Mouse (Mus musculus): ENCODE measurements around the gene Dlg2.

Dlg2 gene

DNA sequence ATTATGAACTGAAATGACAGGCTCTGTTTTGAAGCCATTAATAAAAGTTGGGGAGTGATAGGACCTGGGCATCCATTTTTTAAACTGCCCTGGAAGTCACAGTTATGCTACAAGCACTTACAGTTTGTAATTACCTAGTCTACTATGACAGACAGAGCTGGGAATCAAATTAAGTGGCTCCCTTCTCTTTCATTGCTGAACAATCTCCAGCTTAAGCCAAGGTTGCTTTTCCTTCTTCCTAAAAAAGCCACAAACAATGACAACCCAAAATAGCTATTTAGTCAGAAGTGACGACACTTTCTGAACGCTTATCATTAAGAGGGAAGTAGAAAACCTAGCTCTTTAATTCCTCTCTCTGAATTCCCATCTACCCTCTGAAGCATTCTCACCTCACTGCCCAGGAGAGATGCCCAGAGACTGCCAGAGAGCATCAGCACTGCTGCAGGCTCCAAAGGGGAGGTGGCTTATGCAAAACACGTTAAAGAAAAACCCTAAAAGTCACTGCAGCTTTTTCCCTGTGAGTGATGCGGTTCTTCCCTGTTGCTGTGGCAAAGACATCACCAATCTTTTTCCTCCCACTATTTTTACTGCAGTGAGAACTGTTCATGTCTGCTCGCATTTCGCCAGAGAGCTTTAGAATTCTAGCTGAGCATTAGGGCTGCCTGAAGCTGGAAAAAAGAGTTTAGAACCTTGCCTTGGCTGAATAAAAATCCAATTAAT is 612.9 kb downstream of the Dlg2 start:
- peak; percentile 30 for DNase-seq (ENCODE audit: low read depth, low spot score)

DNA sequence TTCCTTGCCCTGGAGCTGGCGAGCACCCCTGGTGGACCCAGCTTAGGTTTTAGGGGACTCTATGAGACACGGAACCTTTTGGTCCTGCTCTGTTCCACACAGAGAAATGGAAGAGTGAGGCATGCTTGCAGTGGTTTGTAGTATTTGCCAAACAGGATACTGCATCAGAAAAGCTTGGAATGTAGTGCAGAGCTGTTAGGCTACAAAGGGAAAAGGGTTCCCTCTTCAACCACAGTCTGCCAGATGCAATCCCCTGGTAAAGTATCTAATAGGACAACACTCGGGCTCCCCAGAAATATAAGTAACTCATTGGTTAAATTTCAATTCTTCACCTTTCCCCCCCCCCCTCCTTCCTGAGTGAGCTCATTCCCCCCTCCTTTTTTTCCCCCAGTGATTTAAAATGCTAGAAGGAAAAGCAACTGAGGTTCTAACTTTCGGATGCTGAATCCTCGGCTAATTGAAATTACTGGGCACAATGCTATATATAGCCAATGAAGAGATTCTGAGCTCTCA is 613.9 kb downstream of the Dlg2 start:
- no peak for DNase-seq (ENCODE audit: low read depth, low spot score)

DNA sequence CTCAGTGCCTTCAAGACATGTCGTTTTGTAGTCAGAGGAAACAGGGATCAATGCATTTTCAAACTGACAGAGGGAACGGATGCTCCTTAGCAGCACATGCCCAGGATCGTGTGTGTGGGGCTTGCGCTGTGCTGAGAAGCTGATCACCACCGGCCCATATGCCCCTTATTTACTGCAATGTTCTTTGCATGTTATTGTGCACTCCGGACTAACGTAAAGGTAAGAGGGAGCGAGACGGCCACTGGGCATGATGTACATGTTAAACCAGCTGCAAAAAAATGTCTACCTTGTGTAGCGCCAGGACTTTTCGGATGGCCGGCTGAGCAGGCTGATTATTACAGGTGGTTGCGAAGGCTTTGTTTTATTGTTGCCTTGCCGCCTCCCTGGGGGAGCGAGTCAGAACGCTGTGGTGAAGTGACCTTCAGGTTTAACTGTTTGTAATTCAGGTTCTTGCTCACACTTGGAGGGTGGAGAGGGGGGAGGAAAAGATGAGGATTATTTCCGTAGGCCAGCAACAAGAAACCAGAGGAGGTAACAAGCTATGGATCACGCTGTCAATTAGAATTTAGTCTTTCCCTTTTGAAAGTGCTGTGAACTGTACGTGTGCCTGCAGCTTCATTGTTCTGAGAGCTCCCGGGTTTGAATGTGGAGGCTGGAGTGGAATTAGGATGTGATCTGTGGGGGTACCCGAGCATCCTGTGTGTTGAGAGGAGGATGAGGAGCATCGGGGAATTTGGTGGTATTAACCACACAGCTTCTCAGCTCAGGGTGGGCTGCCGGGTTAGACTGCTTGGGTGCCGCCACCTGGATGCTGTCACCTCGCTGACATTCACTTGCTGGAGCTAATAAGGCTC is 614.6 kb downstream of the Dlg2 start:
- no peak for DNase-seq (ENCODE audit: low read depth, low spot score)

DNA sequence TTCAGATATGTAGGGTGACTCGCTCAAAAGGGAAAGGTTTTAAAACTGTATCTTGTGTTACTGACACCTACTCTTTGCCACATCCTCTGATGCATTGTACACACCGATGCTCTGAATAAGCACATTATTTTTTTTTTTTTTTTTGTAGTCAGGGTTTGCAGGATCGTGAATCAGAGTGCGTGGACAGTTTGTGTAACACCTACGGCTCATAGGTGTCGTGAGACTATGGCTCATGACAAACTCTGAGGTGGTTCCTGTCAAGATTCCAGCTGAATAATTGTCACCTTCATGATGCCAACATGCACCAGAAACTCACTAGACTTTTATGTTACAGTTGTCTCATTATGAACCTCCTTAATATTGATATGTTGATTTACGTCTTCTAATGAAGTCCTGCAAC is 620.0 kb downstream of the Dlg2 start:
- no peak for DNase-seq (ENCODE audit: low read depth, low spot score)

DNA sequence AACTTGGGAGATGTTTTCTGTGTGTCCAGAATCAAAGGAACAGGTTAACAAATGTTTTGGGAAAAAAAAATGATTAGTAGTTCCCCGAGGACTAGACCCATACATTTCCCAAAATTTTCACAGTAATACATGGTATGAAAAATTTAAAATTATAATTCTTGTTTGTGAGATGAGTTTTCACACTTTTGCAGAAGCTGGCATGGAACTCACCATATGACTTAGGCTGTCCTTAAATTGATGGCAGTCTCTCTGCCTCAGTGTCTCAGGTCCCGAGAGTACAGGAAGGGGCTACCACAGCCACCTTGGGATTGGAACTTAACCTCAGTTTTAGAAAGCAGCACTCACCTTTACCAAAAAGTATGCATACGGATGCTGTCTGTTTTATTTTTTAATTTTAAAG is 622.0 kb downstream of the Dlg2 start:
- no peak for DNase-seq (ENCODE audit: low read depth, low spot score)

DNA sequence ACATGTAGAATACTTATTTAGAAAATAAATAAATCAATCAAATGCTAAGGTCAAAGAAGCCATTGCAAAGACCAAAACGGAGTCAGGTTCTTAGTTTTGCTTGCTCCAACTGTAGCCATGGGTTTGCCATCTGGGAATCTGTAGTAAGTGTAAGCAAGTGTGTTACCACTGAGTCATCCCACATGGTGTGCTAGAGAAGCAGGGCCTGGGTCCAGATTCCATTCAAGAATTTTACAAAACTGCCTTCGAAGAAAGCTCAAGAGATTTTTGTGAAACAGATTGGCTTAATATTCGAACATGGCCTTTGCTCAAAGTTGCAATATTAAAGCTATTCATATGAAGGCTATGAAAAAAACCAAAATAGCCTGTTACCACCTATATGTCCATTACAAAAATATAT is 633.1 kb downstream of the Dlg2 start:
- no peak for DNase-seq (ENCODE audit: low read depth, low spot score)

DNA sequence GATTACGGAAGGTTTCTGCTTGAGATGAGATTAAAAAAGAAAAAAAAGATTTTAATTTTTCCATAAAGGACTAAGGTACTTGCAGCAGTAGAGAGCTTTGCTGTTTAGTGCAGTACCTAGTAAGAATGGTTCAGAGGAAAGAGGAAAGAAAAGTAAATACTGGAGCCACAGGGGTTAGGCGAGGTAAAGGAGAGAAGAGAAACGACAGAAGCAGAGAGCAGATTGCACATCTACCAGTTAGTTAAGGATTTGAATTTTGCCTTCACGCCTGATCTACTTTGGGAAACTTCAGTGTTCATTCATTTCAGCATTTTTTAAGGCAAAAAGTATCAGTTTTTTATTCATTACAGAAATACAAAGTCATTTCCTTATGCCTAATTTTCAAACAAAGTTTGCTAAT is 655.7 kb downstream of the Dlg2 start:
- DNase-seq (ENCODE audit: low read depth, low spot score): no peak

DNA sequence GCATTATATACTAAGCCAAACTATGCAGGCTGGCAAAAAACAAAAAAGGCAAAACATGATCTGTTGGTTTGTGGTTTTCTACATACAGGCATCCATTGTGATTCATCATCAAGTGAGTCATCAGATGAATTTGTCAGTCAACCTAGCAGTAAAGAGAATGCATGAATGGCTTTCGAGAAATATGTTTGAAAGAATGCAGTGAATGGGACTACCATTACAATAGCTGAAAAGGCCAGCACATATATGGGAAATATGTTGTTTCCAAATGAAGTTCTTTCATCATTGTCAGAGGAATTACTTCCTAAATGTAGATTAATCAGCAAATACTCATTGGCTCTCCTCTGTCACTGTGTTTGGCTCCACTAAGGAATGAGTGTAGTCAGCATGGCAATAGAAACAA is 677.6 kb downstream of the Dlg2 start:
- no peak for DNase-seq (ENCODE audit: low read depth, low spot score)

DNA sequence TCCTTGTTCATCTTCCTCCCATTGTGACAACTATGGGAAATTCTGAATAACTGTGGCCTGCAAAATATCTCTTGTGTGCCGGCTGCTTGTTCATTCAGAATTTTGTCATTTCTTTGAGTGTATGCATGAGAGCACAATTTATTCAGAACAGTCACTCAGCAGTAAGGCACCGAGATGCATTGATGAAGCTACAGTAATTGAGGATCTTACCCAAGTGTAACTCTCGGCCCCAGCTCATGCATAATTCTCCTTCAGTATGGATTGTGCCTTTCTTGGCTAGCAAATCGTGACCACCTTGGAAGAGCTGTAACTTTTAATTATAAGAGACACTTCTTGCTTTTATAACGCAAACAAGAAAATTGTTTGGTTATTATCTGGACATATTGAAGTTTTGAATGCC is 682.7 kb downstream of the Dlg2 start:
- DNase-seq (ENCODE audit: low read depth, low spot score): no peak

DNA sequence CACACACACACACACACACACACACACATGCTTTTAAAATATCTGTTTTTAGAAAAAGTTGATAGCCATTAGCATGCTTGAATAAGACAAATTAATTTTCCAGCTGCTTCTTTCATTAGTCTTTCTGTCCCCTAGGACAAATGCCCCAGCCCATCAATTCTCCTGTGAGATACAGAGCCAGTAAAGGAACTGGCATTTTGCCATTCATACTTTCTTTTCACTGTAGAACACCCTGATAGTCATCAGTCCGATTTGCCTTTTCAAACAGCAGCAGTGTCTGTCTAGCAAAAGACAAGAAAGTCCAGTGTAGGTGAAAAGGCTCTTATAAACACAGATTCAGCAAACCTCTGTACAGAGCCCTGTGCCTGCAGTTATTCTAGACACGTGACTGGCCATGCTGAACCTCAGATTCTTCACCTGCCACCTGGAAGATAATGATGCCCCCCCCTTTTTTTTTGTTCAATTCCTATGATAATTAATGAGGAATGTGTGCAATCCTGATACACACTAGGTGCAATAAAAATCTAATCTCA is 685.2 kb downstream of the Dlg2 start:
- DNase-seq (ENCODE audit: low read depth, low spot score): no peak

DNA sequence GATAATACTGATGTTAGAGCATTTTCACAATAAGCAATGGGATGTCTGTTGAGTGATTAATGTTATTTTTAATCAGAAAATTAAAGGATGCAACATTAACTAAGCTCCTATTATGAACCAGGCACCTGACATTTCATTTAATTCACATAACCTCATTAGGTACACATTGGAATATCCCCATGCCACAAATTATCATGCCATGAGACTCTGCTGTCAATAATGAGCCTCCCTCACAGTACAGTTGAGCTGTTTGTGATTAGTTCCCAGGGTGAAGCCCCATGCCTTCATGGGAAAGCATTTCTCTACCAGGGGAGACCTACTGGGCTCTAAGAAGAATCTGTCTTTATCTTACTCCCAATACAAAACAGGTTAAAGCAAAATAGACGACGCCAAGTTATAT is 697.1 kb downstream of the Dlg2 start:
- no peak for DNase-seq (ENCODE audit: low read depth, low spot score)

DNA sequence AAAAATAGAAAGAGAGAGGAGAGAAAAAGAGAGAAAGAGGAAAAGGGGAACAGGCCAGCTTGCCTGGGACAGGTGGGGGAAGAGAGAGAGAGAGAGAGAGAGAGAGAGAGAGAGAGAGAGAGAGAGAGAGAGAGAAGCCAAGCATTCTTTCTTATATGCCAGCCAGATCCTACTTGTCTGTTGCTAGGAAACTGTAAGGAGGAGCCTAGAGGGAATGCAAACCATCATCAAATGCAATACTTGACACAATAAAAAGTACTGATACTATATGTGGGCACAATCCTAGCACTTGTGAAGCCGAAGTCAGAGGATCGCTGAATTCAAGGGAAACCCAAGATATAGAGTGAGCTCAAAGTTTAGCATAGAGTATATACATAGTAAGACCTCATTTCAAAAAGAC is 711.7 kb downstream of the Dlg2 start:
- DNase-seq (ENCODE audit: low read depth, low spot score): no peak

DNA sequence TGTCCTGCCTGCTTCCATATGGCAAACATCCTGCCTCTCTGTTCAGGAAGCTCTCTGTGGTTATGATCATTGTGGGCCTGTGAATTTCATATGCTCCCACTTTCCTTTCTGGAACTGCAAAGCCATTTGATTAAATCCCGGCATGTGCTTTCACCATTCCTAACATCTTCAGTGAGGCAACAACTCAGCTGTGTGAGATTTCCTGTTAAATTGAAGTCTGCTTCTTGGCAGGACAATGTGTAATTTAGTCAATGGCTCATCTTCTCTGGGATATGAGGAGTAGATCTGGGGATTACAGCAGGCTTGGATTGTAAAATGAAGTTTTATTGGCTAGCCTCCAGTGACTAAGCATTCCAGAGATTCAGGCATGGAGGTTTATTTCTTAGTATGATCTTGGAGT is 722.9 kb downstream of the Dlg2 start:
- no peak for DNase-seq (ENCODE audit: low read depth, low spot score)

DNA sequence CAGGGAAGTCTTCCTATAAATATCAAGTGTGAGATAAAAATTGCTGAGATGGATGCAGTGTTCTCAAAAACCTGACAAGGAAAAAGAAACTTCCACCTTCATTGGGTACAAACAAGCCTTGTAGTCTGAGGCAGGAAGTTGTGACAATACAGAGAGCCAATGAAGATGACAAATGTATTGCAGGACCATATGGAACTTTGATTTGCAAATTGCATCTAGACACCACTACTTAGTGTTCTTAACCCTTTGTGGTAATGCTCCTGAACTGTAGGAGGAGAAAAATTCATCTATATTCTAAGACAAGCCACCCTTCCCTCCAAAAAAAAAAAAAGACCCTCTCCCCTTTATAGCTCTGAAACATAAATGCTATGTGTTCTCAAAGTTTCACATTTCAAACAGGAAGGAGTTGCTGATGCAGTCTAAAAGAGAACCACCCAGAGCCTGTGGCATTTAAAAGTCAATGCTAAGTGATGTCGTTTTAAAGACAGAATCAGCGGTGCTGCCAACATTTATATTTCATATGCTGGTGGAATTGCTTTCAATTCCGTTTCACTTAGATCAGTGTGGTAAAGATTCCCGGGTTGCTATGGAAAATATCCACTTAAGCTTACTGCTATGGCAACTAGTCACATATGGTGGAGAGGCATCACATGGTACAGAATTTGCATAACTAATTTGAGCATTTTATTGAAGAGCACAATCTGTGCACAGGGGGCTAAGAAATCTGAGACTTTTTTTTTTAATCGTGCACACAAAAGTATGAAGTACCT is 731.8 kb downstream of the Dlg2 start:
- peak; percentile 86 for DNase-seq (ENCODE audit: low read depth, low spot score)

DNA sequence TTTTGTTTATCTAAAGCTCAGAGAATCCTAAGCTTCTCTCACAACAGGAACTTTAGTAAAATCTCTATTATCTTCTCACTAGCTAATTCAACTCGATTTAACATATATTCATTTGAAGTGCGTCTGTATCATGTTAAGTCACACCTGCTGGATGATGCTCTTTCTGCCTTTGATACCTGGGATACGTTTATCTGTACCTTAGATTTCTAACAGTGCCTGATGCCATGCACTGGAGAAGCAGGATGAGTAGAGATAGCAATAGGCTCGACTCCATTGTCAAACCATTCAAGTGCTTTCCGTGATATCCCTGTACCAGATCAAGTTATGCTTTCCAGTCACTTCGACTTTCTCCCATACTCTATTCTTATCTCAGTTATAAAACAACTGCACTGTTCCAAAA is 732.5 kb downstream of the Dlg2 start:
- DNase-seq (ENCODE audit: low read depth, low spot score): no peak

DNA sequence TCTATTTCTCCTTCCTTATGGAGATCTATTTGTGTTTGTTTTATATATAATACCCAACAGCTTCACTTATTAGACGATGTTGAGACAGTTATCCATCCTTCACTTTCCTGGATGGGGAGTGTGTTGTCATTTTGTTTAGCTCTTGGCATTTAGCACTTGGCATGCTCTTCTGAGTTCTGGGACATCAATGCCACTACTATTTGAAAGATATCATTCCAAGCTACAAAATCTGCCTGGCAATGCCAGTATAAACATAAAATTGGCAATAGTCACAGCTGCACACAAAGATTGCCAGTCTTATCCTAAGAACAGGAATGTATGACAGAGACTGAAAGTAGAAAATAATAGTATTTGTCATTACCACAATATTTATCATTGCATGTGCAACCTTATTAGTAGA is 735.8 kb downstream of the Dlg2 start:
- DNase-seq (ENCODE audit: low read depth, low spot score): no peak

DNA sequence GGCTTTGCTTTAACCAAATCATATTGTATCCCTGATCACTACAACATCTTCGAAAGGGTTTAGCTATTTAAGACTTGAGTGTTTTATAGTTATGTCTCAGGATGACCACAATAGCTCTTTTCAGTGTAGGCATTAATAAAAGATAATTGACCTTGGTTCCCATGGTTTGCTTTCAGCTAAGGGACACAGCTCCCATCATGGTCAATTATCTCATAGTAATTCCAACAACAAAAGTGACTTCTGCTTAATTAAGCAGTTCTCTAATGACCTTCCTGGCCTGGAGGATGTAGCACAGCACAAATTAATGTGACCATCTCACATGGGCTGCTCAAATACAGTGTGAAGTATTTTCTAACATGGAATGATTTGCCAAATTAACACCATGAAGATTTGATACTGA is 738.4 kb downstream of the Dlg2 start:
- no peak for DNase-seq (ENCODE audit: low read depth, low spot score)

DNA sequence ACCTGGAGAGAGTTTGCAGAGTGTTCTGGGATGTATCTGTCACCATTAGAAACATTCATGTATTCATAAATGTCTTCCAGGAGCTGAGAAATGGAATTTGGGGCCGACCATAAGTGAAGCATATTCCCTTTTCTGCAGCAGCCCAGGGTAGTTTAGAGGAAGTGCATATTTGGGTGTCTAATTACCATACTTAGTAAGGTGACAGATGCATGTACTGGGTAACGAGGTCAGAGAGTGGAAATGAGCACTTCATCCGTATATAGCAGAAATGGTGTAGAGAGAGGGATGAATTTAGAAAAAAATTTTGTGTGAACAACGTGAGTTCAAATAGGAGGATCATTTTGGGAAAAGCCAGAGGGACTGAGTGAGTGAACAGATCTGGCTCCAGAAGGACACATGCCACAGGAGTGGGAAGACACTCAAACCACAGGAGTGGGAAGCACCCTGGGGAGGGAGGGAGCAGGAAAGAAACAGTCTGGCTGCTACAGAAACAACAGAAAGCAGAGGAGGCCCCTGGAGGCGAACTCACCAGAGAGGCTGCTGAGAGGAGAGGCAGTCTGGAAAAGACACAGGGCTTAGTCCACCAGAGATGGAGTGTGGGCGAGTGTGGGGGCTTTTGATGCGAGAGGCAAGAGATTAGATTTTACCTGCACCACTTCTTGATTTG is 742.0 kb downstream of the Dlg2 start:
- no peak for DNase-seq (ENCODE audit: low read depth, low spot score)

DNA sequence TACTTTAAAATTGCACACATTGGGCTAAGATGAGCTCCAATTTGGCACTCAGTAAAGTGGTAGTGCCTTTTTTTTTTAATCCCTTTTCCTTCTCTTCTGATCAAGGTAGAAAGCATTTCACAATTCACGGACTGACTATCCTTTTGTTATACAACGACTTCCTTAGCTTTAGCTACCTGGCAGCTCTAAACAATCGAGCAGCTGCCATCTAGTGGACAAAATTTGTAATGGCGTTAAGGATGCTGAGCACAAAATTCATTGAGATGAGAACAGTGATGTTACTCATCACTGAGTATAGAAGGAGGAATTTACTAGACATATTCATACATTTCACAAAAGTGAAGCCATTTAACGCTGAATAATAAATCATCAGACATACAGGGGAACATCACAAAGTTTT is 750.0 kb downstream of the Dlg2 start:
- DNase-seq (ENCODE audit: low read depth, low spot score): peak; percentile 66

DNA sequence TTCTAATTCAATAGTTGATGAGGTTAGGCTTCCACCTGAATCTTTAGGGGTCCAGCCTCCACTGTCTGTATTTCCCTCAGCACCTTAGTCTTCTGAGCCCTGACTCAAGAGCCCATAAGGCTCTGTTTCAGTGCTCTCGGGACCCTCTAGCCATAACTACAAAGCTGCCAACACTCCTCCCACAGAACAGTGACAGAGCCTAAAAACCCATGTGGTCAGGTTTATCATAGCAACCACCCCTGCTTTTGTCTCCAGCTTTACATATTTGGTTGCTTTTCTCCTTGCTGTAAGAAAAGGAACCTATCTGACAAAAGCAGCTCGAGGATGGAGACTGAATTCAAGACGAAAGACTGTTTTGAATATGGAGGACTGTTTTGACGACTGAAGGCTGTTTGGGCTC is 765.2 kb downstream of the Dlg2 start:
- no peak for DNase-seq (ENCODE audit: low read depth, low spot score)

DNA sequence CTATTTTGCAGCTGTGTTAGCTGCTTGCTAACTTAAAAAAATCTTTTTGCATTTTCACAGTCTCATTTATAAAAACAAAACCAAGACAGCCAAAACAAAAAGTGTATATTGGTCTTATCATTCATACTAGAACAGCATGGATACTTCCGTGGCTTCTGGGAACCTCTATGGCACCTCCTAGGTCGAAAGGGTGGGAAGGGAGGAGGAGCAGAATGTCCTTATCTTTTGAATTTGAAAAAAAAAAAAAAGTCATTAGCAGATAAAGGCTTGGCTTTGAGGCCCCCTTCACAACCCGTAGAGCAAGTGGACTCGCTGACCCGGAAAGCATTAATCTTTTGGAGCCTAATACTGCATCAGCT is 785.2 kb downstream of the Dlg2 start:
- DNase-seq (ENCODE audit: low read depth, low spot score): no peak
